Mouse (Mus musculus): ENCODE measurements around the gene Aspscr1.
"Not testable (repeated sequence)": the region's sequence is repeated elsewhere in the genome, so short reads cannot be mapped to it uniquely, and the experiment has no call there.

Aspscr1 gene

GRCm38 (mm10) chr11:120641869-120642268 lies 30.9 kb upstream of the Aspscr1 start:
- no peak for DNase-seq (ENCODE audit: low spot score)

- no peak for DNase-seq (ENCODE audit: low spot score)
Measured at GRCm38 (mm10) chr11:120642939-120643600, 29.7 kb upstream of the Aspscr1 start.

GRCm38 (mm10) chr11:120643601-120643987 lies 29.2 kb upstream of the Aspscr1 start, which contains the start of gene Pycr1:
Gene Pycr1, minus strand, starts transcription at chr11:120643769.
- peak; percentile 96 for DNase-seq (ENCODE audit: low spot score)

DNA sequence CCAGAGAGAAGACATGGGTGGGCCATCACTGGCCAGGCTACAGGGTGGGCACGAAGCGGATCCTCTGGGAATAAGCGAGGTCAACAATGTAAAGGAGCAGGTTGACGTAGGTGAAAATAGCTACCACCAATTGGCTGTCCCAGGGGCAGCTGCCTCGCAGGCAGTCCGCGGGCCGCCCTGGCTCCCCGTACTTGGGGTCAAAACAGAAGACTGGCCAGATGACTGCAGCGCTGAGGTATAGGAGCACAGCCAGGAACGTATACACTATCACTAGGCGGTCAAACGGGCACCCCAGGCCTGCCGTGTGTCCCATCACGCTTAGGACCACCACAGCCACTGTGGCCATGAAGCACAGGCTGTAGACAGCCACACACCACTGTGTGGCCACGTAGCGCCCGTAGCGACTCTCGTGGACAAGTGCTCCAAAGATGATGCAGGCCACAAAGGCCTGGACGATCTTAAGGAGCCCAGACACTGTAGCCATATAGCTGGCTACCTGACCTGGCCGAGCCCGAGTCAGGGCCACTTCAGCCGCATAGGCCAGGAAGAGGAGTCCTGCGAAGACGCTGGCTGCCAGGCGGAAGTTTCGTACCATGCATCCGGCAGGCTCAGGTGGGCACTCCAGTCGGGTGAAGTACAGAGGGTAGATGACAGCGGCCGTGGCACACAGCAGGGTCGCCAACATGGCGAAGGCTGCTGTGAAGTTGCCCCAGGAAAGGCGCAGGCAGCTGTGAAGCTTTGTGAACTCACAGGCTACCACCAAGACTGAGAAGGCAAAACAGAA lies 25.5 kb upstream of the Aspscr1 start:
- DNase-seq (ENCODE audit: low spot score): no peak

DNA sequence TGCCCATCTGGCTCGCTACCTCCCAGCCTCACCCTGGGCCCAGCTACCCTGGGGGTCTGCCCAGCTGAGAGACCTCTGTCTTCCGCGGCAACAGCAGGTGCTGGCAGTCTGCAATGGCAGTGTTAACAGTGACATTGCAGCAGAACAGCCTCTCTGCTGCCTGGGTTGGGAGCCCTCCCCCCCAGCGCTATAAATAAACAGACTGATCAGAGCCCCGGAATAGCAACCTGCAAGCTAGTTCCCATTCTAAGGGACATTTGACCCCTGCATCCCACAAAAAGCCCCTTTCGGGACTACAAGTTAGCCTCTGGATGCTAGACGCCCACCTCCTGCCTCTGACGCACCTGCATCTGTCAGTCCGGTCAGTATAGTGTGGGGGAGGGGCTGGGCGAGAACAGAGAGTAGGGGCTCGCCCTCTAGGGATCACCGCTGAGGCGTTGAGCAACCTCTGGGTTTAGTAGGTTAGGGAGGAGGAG lies 24.7 kb upstream of the Aspscr1 start, which contains the start of gene Myadml2:
Gene Myadml2, minus strand, starts transcription at position 158 of the 476 bp plus-strand sequence.
- DNase-seq (ENCODE audit: low spot score): no peak

DNA sequence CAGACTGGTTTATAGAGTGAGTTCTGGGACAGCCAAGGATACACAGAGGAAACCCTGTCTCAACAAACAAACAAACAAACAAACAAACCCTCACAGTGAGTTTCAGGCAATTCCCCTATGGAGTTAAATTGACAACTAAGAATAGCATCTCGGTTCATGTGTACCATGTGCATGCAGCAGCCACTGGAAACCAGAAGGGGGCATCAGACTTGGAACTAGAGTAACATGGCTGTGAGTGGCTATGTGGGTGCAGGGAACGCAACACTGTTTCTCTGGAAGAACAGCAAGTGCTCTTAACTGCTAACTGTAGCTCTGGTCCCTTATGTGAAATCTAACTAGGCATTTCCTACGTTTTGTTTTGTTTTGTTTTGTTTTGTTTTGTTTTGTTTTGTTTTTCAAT lies 20.9 kb upstream of the Aspscr1 start:
- no peak for DNase-seq (ENCODE audit: low spot score)

DNA sequence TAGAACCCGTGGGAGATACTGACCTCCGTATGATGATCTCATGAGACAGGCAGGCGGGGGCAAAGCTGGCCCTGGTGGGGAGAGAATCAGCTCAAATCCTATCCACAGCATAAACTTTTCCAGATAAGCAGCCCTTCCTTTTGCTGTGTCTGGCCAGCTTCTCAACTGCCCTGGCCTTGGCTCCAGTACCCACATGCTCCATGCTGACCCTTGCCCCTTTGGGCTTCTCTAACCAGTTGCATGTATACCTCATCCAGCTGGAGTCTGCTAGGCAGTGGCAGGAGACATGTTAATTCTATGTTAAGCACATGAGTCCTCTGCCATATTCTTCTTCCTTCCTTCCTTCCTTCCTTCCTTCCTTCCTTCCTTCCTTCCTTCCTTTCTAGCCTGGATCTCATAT lies 18.0 kb upstream of the Aspscr1 start:
- DNase-seq (ENCODE audit: low spot score): no peak

DNA sequence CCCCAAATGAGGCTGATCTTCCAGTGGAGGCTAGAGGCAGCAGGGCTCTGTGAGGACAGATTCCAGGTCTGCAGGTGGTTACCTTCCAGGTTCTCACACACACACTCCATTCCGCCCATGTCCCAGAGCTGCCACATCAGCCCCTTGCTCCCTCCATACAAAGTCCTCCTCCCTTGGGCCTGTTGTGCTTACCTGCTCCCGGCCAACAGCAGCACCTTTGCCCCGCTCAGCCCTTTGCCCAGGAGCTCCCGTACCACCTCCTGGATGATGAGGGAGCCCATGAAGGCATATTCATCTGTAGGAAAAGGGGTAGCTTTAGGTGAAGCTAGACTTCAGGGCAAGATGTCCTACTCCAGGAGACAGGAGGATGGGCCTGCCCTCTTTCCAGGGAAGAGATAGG lies 15.5 kb upstream of the Aspscr1 start:
- no peak for DNase-seq (ENCODE audit: low spot score)

- peak; percentile 85 for DNase-seq (ENCODE audit: low spot score)
Measured at GRCm38 (mm10) chr11:120658876-120659410, 13.8 kb upstream of the Aspscr1 start.

DNA sequence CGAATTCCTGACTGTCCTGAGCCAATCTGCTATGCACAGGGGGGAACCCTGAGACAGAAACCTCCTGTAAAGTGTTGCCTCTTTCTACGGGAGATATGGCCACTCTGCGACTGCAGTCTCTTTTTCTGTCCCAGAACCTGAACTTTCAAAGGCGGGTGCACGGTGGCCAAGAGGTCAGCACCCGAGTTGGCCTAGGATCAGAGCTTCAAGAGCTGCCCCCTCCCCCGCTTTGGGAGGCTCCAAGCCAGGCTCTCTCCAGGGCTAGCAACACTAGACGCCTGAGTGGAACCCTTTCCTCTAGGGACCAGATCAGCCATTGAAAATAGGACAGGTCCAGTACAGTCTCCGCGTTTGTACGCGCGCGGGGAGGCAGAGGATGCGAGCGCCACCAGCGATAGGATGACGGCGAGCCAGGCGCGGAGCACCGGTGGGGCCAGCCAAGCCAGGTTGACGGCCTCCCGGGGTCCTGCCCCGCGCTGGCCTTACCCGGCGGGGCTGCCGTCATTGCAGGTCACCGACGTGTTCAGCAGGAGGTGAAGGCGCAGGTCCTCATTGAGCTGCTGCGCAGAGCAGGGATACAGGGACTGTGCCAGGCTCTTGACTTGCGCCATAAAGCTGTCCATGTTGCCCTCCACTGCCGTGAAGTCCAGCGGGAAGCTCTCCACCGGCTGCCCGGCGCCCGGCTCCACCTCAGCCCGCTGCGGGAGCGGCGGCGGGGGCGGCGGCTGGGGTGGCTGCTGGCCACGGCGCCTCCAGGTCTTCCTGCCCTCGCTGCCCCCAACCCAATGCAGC lies 13.1 kb upstream of the Aspscr1 start:
- DNase-seq (ENCODE audit: low spot score): no peak

GRCm38 (mm10) chr11:120660301-120661075 lies 12.3 kb upstream of the Aspscr1 start:
- peak; percentile 15 for DNase-seq (ENCODE audit: low spot score)

DNA sequence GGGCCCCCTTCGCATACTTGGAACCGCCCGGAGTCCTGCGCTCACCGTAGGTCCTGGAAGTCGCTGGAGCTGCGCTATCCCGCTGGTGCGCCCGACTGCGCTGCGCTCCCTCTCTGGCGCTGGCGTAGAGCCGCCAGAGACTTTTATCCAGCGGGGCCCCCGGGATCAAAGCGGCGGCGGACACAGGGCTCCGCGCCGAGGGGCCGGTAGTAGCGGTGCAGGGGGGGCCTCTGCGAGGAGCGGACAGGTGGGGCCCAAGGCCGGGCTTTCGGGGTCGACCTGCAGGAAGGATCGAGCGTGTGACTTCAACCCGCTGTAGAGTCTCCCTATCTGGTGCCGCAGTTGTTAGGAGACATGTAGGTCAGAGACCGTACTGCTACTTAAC lies 11.7 kb upstream of the Aspscr1 start, which contains the start of gene Notum:
Gene Notum, minus strand, starts transcription at position 100 of the 385 bp plus-strand sequence.
- no peak for DNase-seq (ENCODE audit: low spot score)

- no peak for DNase-seq (ENCODE audit: low spot score)
Measured at GRCm38 (mm10) chr11:120662759-120663158, 10.0 kb upstream of the Aspscr1 start.

DNA sequence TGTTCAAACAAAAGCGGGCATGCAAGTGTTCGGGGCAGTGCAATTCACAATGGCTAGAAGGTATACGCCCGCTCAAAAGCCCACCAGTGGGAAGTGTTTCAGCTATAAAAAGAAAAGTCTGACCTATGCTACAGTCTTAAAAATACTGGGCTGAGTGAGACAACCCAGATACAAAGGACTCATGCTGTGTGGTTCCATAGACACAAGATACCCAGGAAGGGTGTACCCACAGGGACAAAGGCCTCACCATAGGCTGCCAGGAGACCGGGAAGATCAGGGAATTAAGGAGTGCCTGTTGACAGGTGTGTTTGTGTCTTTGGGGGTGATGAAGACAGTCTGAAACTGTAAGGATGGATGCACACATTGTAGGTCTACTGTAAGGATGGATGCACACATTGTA lies 9.1 kb upstream of the Aspscr1 start:
- no peak for DNase-seq (ENCODE audit: low spot score)

- DNase-seq (ENCODE audit: low spot score): peak; percentile 68
Measured at GRCm38 (mm10) chr11:120665406-120665805, 7.4 kb upstream of the Aspscr1 start.

GRCm38 (mm10) chr11:120666617-120667016 lies 6.2 kb upstream of the Aspscr1 start:
- no peak for DNase-seq (ENCODE audit: low spot score)

GRCm38 (mm10) chr11:120673594-120674122 lies 885 bp downstream of the Aspscr1 start:
- no peak for DNase-seq (ENCODE audit: low spot score)

DNA sequence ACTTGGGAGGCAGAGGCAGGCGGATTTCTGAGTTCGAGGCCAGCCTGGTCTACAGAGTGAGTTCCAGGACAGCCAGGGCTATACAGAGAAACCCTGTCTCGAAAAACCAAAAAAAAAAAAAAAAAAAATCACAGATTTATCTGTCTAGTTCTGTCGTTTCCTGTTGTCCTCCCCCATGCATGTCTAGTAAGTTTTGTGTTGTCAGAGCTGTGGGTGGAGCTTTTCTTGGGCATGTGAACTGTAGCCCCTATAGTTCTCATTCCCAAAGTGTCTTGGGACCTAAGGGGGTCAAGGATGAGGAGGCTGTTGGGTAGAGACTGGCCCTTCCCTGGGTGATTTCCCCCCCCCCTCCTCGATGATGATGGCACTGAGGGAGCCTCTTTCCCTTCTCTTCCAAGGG lies 3.1 kb downstream of the Aspscr1 start:
- DNase-seq (ENCODE audit: low spot score): not testable (repeated sequence)

GRCm38 (mm10) chr11:120676951-120677350 lies 4.2 kb downstream of the Aspscr1 start:
- DNase-seq (ENCODE audit: low spot score): no peak

- peak; percentile 46 for DNase-seq (ENCODE audit: low spot score)
Measured at GRCm38 (mm10) chr11:120679909-120680308, 7.1 kb downstream of the Aspscr1 start.

- no peak for DNase-seq (ENCODE audit: low spot score)
Measured at GRCm38 (mm10) chr11:120682683-120683082, 9.9 kb downstream of the Aspscr1 start.
